Mouse (Mus musculus): ENCODE measurements around the gene Usp17lb. TPM values are rescaled to one million over a fixed set of nuclear protein-coding genes. Genes with fewer than 3 reads are reported as not detected.

Usp17lb gene
- polyA plus RNA-seq, 1 experiment from 2014 or later, result not detected

- H3K36me3 ChIP-seq (ENCODE audit: control insufficient read depth, insufficient read depth, low read length), result no peaks in the 10 kb centered on the region
- no peak overlapping the region for H3K9ac ChIP-seq (ENCODE audit: low read depth, low read length)
- no peak overlapping the region for H3K4me3 ChIP-seq (ENCODE audit: low read length)
- H3K27ac ChIP-seq (ENCODE audit: low read depth, low read length), result no peak overlapping the region
- no peak overlapping the region for H3K4me2 ChIP-seq (ENCODE audit: low read length)
- no peaks in the 10 kb centered on the region for H3K4me1 ChIP-seq (ENCODE audit: control insufficient read depth, insufficient read depth, low read depth, low read length)
- ATAC-seq, result no peak
- H3K9me3 ChIP-seq (ENCODE audit: control insufficient read depth, low read length), result no peaks in the 10 kb centered on the region
- H3K27me3 ChIP-seq (replicated peaks; ENCODE audit: control insufficient read depth, insufficient read depth, low read length), result no peaks in the 10 kb centered on the region
- whole genome bisulfite sequencing, result 77% methylated on average over 1 of the region's 1 CpGs
Observed at GRCm38 (mm10) chr7:104790796-104791195, 51.6 kb downstream of the Usp17lb start.

Other genes starting within 250 kb of the Usp17lb start
- not detected in 2 replicates for gene Olfr655, start 240.8 kb downstream of the Usp17lb start, polyA plus RNA-seq (2015; fragmentation: Nextera tagmentation; extraction: Ambion mirVana)
- not detected in 2 replicates for gene Olfr656, start 228.6 kb downstream of the Usp17lb start, polyA plus RNA-seq (2015; fragmentation: Nextera tagmentation; extraction: Ambion mirVana)
- gene Olfr657, start 217.8 kb downstream of the Usp17lb start, polyA plus RNA-seq (2015; fragmentation: Nextera tagmentation; extraction: Ambion mirVana), result not detected in 2 replicates
- gene Olfr658, start 195.3 kb downstream of the Usp17lb start, polyA plus RNA-seq (2015; fragmentation: Nextera tagmentation; extraction: Ambion mirVana), result 0.16 and 0.25 TPM in 2 replicates
- not detected in 2 replicates for gene Olfr659, start 175.8 kb downstream of the Usp17lb start, polyA plus RNA-seq (2015; fragmentation: Nextera tagmentation; extraction: Ambion mirVana)
- not detected in 2 replicates for gene Olfr661, start 156.1 kb downstream of the Usp17lb start, polyA plus RNA-seq (2015; fragmentation: Nextera tagmentation; extraction: Ambion mirVana)
- gene Usp17le, start 65.1 kb downstream of the Usp17lb start, polyA plus RNA-seq (2015; fragmentation: Nextera tagmentation; extraction: Ambion mirVana), result not detected in 2 replicates
- gene Usp17la, start 14.4 kb upstream of the Usp17lb start, polyA plus RNA-seq (2015; fragmentation: Nextera tagmentation; extraction: Ambion mirVana), result not detected in 2 replicates
- not detected in 2 replicates for gene Olfr665, start 35.4 kb upstream of the Usp17lb start, polyA plus RNA-seq (2015; fragmentation: Nextera tagmentation; extraction: Ambion mirVana)
- gene Olfr666, start 53.3 kb upstream of the Usp17lb start, polyA plus RNA-seq (2015; fragmentation: Nextera tagmentation; extraction: Ambion mirVana), result not detected in 2 replicates
- not detected in 2 replicates for gene Olfr667, start 78.9 kb upstream of the Usp17lb start, polyA plus RNA-seq (2015; fragmentation: Nextera tagmentation; extraction: Ambion mirVana)
- gene Olfr668, start 85.5 kb upstream of the Usp17lb start, polyA plus RNA-seq (2015; fragmentation: Nextera tagmentation; extraction: Ambion mirVana), result not detected in 2 replicates
- not detected in 2 replicates for gene Olfr669, start 91.6 kb upstream of the Usp17lb start, polyA plus RNA-seq (2015; fragmentation: Nextera tagmentation; extraction: Ambion mirVana)
- gene Olfr670, start 120.0 kb upstream of the Usp17lb start, polyA plus RNA-seq (2015; fragmentation: Nextera tagmentation; extraction: Ambion mirVana), result not detected in 2 replicates
- gene Olfr671, start 136.5 kb upstream of the Usp17lb start, polyA plus RNA-seq (2015; fragmentation: Nextera tagmentation; extraction: Ambion mirVana), result not detected in 2 replicates
- gene Olfr672, start 159.4 kb upstream of the Usp17lb start, polyA plus RNA-seq (2015; fragmentation: Nextera tagmentation; extraction: Ambion mirVana), result not detected in 2 replicates
- gene Olfr675, start 185.9 kb upstream of the Usp17lb start, polyA plus RNA-seq (2015; fragmentation: Nextera tagmentation; extraction: Ambion mirVana), result not detected in 2 replicates
- gene Olfr676, start 190.1 kb upstream of the Usp17lb start, polyA plus RNA-seq (2015; fragmentation: Nextera tagmentation; extraction: Ambion mirVana), result not detected in 2 replicates
- not detected in 2 replicates for gene Olfr677, start 208.8 kb upstream of the Usp17lb start, polyA plus RNA-seq (2015; fragmentation: Nextera tagmentation; extraction: Ambion mirVana)
- gene Olfr678, start 221.9 kb upstream of the Usp17lb start, polyA plus RNA-seq (2015; fragmentation: Nextera tagmentation; extraction: Ambion mirVana), result not detected in 2 replicates
- gene Olfr679, start 238.6 kb upstream of the Usp17lb start, polyA plus RNA-seq (2015; fragmentation: Nextera tagmentation; extraction: Ambion mirVana), result not detected in 2 replicates

All from hindbrain, embryonic 16.5 days (tissue).